Mouse (Mus musculus): ENCODE results near the gene Idnk. TPM values are rescaled to one million over a fixed set of nuclear protein-coding genes. Genes with fewer than 3 reads are reported as not detected.

Gene Idnk
- total and polyA plus RNA-seq, 3 experiments = 25.5 to 45.0 (median 32.0) TPM

DNA sequence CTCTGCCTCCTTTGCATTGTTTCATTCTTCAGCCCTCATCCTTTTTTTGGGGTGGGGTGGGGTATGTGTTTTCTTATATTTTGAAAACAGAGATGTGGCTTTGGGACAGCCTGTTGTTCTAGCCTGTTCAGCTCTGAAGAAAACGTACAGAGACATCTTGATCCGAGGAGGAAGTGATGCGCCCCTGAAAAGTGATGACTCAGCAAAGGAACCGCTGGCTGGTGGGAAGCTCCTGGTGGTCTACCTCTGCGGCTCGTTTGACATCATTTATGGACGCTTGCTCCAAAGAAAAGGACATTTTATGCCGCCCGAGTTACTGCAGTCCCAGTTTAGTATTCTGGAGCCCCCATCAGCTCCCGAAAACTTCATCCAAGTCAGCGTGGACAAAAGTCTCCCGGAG lies 5.9 kb downstream of the Idnk start:
- H3K4me2 ChIP-seq (ENCODE audit: insufficient read depth, low read depth, poor library complexity, severe bottlenecking) = no peak overlapping the region
- peaks cover 5% of the 10 kb centered on the region; the same call in 1 of the 2 replicates for H3K79me2 ChIP-seq (replicated peaks; ENCODE audit: control insufficient read depth, extremely low read depth, insufficient read depth, poor library complexity, severe bottlenecking)
- no peak overlapping the region for H3K4me3 ChIP-seq (replicated peaks in 1 of 3; ENCODE audit: low read depth in 2 of 3, low read length in 2 of 3, poor library complexity in 1 of 3)
- peaks cover 0 to 15% of the 10 kb centered on the region in 2 experiments; a peak in 2 of 4 replicates for H3K4me1 ChIP-seq (ENCODE audit: control insufficient read depth in 1 of 2, insufficient read depth in 2 of 2)
- peaks cover 17% of the 10 kb centered on the region for H3K9me3 ChIP-seq (replicated peaks; ENCODE audit: low read length)
- peaks cover 36 to 72% of the 10 kb centered on the region in 2 experiments for H3K36me3 ChIP-seq (replicated peaks in 1 of 2; ENCODE audit: control insufficient read depth in 1 of 2, insufficient read depth in 1 of 2, low read length in 1 of 2)
- dilution Hi-C loops (cut with MboI; ENCODE audit: extremely low pct_ligation_motif_present, extremely low pct_unique_long_range_greater_than_20kb, low sequenced_read_pairs) = no loop called here
- in situ Hi-C loops (cut with MboI; ENCODE audit: low pct_ligation_motif_present, low pct_unique_long_range_greater_than_20kb, low sequenced_read_pairs) = no loop called here
- no peak for DNase-seq (ENCODE audit: extremely low read depth)
- no peaks in the 10 kb centered on the region for H3K27me3 ChIP-seq (replicated peaks)
- H3K27ac ChIP-seq (ENCODE audit: insufficient read depth, low read depth) = no peak overlapping the region
- TF ChIP-seq MAFK (IDR thresholded peaks at IDR 0.05; ENCODE audit: insufficient replicate concordance, low read length) (peak; percentile 89), USF1 (IDR thresholded peaks at IDR 0.05; ENCODE audit: low read depth, low read length) (no peak), ELF1 (IDR thresholded peaks at IDR 0.05; ENCODE audit: low read depth, low read length) (no peak), MAZ (IDR thresholded peaks at IDR 0.05; ENCODE audit: low read depth, low read length) (no peak)
- no peak overlapping the region for H3K9ac ChIP-seq (ENCODE audit: insufficient read depth, low read depth)

DNA sequence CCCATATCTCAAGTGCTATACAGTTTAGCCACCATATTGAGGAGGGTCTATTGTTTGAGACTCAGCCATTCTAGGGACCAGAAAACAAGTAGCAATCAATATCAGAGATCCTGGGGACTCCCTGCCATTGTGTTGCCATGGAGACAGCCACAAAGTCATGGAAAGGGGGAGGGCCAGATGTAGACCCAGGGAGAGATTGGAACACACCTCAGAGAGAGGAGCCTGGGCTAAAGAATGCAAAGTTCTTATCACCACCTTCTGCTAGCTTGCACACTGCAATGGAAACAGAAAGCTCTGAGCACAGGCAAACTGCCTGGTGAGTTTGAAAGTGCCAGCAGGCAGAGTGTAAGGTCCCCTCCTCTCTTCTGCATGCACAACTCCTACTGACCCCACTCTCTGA lies 10.7 kb downstream of the Idnk start:
- Histone ChIP-seq H3K9ac (ENCODE audit: insufficient read depth, low read depth) (no peak overlapping the region), H3K27me3 (replicated peaks) (no peaks in the 10 kb centered on the region), H3K4me3 (replicated peaks in 1 of 3; ENCODE audit: low read depth in 2 of 3, low read length in 2 of 3, poor library complexity in 1 of 3) (no peak overlapping the region), H3K27ac (ENCODE audit: insufficient read depth, low read depth) (no peak overlapping the region), H3K4me1 (ENCODE audit: control insufficient read depth in 1 of 2, insufficient read depth in 2 of 2) (no peaks in the 10 kb centered on the region), H3K36me3 (replicated peaks in 1 of 2; ENCODE audit: control insufficient read depth in 1 of 2, insufficient read depth in 1 of 2, low read length in 1 of 2) (peaks cover 20 to 71% of the 10 kb centered on the region in 2 experiments), H3K9me3 (replicated peaks; ENCODE audit: low read length) (peaks cover 3% of the 10 kb centered on the region), H3K4me2 (ENCODE audit: insufficient read depth, low read depth, poor library complexity, severe bottlenecking) (no peak overlapping the region), H3K79me2 (replicated peaks; ENCODE audit: control insufficient read depth, extremely low read depth, insufficient read depth, poor library complexity, severe bottlenecking) (no peaks in the 10 kb centered on the region)
- TF ChIP-seq RCOR1 (conservative IDR thresholded peaks at IDR 0.05; ENCODE audit: low read depth, low read length) (no peak), GABPA (IDR thresholded peaks at IDR 0.05; ENCODE audit: insufficient replicate concordance, low read depth, low read length) (no peak), MXI1 (IDR thresholded peaks at IDR 0.05; ENCODE audit: low read depth, low read length) (no peak), HCFC1 (IDR thresholded peaks at IDR 0.05; ENCODE audit: low read depth, low read length) (no peak), TBP (conservative IDR thresholded peaks at IDR 0.05; ENCODE audit: low read depth, low read length) (no peak), ZC3H11A (IDR thresholded peaks at IDR 0.05; ENCODE audit: low read depth, low read length) (no peak), MYC (IDR thresholded peaks at IDR 0.05; ENCODE audit: low read depth, low read length) (no peak), USF2 (conservative IDR thresholded peaks at IDR 0.05; ENCODE audit: low read depth, low read length) (no peak), MAX (IDR thresholded peaks at IDR 0.05; ENCODE audit: low read length) (no peak), ELF1 (IDR thresholded peaks at IDR 0.05; ENCODE audit: low read depth, low read length) (no peak), CHD2 (IDR thresholded peaks at IDR 0.05; ENCODE audit: low read length) (no peak), UBTF (IDR thresholded peaks at IDR 0.05; ENCODE audit: low read depth, low read length) (no peak), NELFE (IDR thresholded peaks at IDR 0.05; ENCODE audit: low read depth, low read length) (no peak), JUND (conservative IDR thresholded peaks at IDR 0.05; ENCODE audit: low read depth, low read length) (no peak)
- in situ Hi-C loops (cut with MboI; ENCODE audit: low pct_ligation_motif_present, low pct_unique_long_range_greater_than_20kb, low sequenced_read_pairs) (no loop called here), dilution Hi-C loops (cut with MboI; ENCODE audit: extremely low pct_ligation_motif_present, extremely low pct_unique_long_range_greater_than_20kb, low sequenced_read_pairs) (no loop called here)
- DNase-seq (ENCODE audit: extremely low read depth) = no peak

Measured in CH12.LX (cell line).